Mouse (Mus musculus) midbrain, postnatal 0 days (tissue): ENCODE results near the gene Tbc1d14. TPM values are rescaled to one million over a fixed set of nuclear protein-coding genes. Genes with fewer than 3 reads are reported as not detected.

Experiments used
- ATAC-seq: fragments of 200-750 bp; cut with Nextera tagmentation; 2 replicates; pipeline ENCODE4 v1.8.0; 2017; ENCODE audit warnings: moderate number of reproducible peaks, mild to moderate bottlenecking, moderate TSS enrichment, moderate library complexity; ENCODE audit not compliant: low FRiP score
- DNase-seq: peaks from one replicate; pipeline ENCODE4 v3.0.0-alpha.2; 2015; ENCODE audit warnings: low spot score
- H3K27ac ChIP-seq: fragments of 300-500 bp; sonication (generic); 2 replicates; pipeline ENCODE4 v1.5.1; 2014; ENCODE audit warnings: low read depth, mild to moderate bottlenecking, low read length, mixed read lengths
- H3K27me3 ChIP-seq: fragments of 300-500 bp; sonication (generic); 2 replicates; pipeline ENCODE4 v1.6.1; 2014; ENCODE audit warnings: low read length, control low read depth, mixed read lengths; ENCODE audit not compliant: insufficient read depth
- H3K36me3 ChIP-seq: fragments of 300-500 bp; sonication (generic); 2 replicates; pipeline ENCODE4 v1.6.1; 2014; ENCODE audit warnings: low read length, control low read depth, mixed read lengths; ENCODE audit not compliant: insufficient read depth
- H3K4me1 ChIP-seq: fragments of 300-500 bp; sonication (generic); 2 replicates; pipeline ENCODE4 v1.6.1; 2014; ENCODE audit warnings: mild to moderate bottlenecking, control low read depth, antibody characterized with exemption, low read length, mixed read lengths; ENCODE audit not compliant: insufficient read depth
- H3K4me2 ChIP-seq: fragments of 300-500 bp; sonication (generic); 2 replicates; pipeline ENCODE4 v1.6.1; 2014; ENCODE audit warnings: low read depth, mild to moderate bottlenecking, low read length, mixed read lengths; ENCODE audit not compliant: poor library complexity, severe bottlenecking
- H3K4me3 ChIP-seq: fragments of 300-500 bp; sonication (generic); 2 replicates; pipeline ENCODE4 v1.5.1; 2014; ENCODE audit warnings: low read depth, mild to moderate bottlenecking, low read length, moderate library complexity
- H3K9ac ChIP-seq: fragments of 300-500 bp; sonication (generic); replicated peaks from 2 replicates; pipeline ENCODE4 v1.6.1; 2014; ENCODE audit warnings: mild to moderate bottlenecking, low read length, moderate library complexity, mixed read lengths; ENCODE audit not compliant: poor library complexity, severe bottlenecking
- H3K9me3 ChIP-seq: fragments of 300-500 bp; sonication (generic); 2 replicates; pipeline ENCODE4 v1.6.1; 2016; ENCODE audit warnings: low read length, control low read depth
- CTCF ChIP-seq: IDR thresholded peaks from 2 replicates; pipeline ENCODE4 v1.5.1; 2016; ENCODE audit warnings: antibody characterized with exemption, mild to moderate bottlenecking
- WGBS: fragments of 180-500 bp; shearing (Covaris S2); extraction: QIAGEN DNeasy Blood & Tissue Kit; methylation state at CpG from one replicate; pipeline ENCODE4 v1.1.7; 2014; 5-methylcytosine and 5-hydroxymethylcytosine counted together
- polyA plus RNA-seq: library from polyadenylated mRNA; unstranded; fragments of >200 nt; fragmentation: Nextera tagmentation; extraction: Ambion mirVana; gene quantifications from 2 replicates; pipeline ENCODE4 v1.2.1, GENCODE M21; 2015
- total RNA-seq: library from RNA; depleted of rRNA; stranded (reverse); fragments of >200 nt; gene quantifications from 2 replicates; pipeline ENCODE4 v1.2.3, GENCODE M21; 2014

Gene Tbc1d14
- total and polyA plus RNA-seq, 2 experiments from 2014 or later = 29.3 to 51.0 TPM

GRCm38 (mm10) chr5:36480398-36480797 lies 112.7 kb downstream of the Tbc1d14 start:
- no peaks in the 10 kb centered on the region for H3K9me3 ChIP-seq
- no peak for TF ChIP-seq CTCF
- H3K27me3 ChIP-seq = no peaks in the 10 kb centered on the region
- ATAC-seq (no peak), DNase-seq (no peak)
- no peak overlapping the region for H3K4me3 ChIP-seq
- peaks cover 11% of the 10 kb centered on the region for H3K36me3 ChIP-seq
- peaks cover 11% of the 10 kb centered on the region; the same call in 1 of the 2 replicates for H3K4me1 ChIP-seq
- no peak overlapping the region for H3K4me2 ChIP-seq
- H3K27ac ChIP-seq = no peak overlapping the region
- H3K9ac ChIP-seq = no peak overlapping the region
- WGBS = 92% methylated on average over 4 of the region's 4 CpGs

DNA sequence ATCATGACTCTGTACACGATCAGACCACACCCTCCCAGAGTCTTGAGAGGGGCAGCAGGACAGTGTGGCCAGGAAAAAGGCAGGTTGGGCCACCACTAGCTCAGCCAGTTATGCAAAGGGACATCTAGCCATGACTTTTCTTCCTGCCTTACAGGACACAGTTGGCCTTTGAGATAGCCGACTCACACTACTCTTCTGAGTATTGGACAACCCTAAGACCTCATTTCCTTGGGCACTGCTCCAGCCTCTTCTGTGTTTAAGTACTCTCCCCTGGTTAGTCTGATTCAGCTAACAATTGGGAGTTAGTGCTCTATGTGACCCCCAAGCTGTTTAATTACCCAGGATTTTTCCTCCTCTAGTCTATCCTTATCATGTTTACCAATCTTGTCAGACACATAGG lies 113.3 kb downstream of the Tbc1d14 start:
- Histone ChIP-seq H3K27ac (no peak overlapping the region), H3K4me1 (peaks cover 7% of the 10 kb centered on the region; the same call in 1 of the 2 replicates), H3K9ac (no peak overlapping the region), H3K27me3 (no peaks in the 10 kb centered on the region), H3K9me3 (no peaks in the 10 kb centered on the region), H3K36me3 (peaks cover 11% of the 10 kb centered on the region), H3K4me2 (no peak overlapping the region), H3K4me3 (no peak overlapping the region)
- WGBS = 70% methylated on average over 2 of the region's 2 CpGs
- TF ChIP-seq CTCF = no peak
- DNase-seq (no peak), ATAC-seq (no peak)

DNA sequence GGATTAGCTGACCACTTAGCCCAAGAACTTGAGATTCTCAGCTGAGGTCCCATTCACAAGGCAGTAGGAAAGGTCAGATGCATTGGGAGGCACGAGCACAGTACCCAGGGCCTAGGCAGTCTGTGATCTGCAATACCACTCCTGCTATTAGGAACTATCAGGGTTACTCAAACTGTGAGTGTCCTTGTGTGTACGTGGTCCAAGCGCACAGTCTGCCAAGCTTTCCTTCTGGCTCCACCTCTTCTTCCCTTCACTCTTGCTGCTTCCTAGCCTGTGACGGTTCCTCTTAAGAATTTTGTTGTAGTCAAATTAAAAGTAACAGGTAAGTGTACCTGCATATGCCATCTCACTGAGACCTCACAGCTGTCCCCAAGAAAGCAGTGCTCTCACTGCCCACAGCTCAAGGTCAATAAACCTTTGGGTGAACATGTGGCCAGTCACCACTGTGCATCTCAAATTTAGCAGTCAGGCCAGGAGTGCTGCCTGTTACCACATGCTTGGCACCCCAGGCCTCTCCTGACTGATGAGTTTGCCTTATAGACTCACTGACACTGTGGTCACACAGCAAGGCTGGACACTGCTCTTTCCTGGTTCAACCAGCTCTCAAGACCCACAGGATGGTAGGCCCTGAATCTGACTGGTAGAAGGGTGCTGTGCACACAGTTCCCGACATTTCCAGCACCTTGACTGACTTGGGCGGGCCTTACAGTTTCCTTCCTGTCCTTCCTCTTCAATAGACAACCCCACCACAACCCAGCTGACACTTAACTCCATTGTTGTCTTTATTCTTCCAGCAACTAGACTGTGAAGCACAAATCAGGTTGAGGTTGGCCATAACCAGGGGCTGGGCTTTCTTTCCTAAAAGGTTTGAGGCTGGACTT lies 114.3 kb downstream of the Tbc1d14 start:
- Histone ChIP-seq H3K27me3 (no peaks in the 10 kb centered on the region), H3K4me2 (no peak overlapping the region), H3K27ac (no peak overlapping the region), H3K36me3 (peaks cover 11% of the 10 kb centered on the region), H3K4me3 (no peak overlapping the region), H3K4me1 (peaks cover 7% of the 10 kb centered on the region; the same call in 1 of the 2 replicates), H3K9me3 (no peaks in the 10 kb centered on the region), H3K9ac (no peak overlapping the region)
- TF ChIP-seq CTCF = no peak
- ATAC-seq (no peak), DNase-seq (no peak)
- WGBS = 91% methylated on average over 6 of the region's 6 CpGs

DNA sequence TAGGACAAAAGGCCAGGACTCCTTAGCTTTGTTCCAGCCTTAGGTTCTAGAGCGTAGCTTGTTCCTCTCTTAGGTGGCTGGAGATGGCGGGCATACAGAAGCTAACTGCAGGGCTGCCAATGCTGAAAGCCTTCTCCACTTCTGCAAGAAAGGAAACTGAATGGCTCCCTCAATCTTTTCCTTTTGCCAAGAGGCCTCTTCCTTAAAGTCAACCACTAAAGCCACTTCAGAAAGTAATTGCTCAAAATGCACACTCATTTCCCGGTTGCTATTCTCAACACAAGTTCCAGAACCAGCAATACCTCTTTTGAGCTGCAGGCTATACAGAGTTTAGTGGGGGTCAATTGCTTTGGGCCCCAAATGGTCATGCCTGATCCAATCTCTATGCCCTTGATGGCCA lies 115.6 kb downstream of the Tbc1d14 start:
- H3K4me3 ChIP-seq = no peak overlapping the region
- no peak for ATAC-seq
- WGBS = 90% methylated on average over 3 of the region's 3 CpGs

DNA sequence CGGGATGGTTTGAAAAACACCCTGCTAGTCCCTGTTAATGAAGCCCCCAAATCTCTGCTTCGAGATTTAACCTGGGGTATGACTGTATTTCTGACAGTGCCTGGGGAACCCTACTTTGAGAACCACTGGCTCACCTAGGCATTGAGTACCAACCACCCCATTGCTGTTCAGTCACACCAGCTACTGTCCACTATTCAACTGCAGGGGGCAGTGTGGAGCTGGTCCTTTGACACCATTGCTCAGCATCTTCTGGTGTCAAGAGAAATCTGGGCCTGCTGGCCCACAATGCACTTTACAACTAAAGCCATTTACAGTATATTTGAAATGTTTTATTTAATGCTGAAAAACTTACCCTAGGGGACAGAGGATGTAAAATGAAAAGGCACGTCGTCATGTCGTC lies 118.8 kb downstream of the Tbc1d14 start:
- peaks cover 40% of the 10 kb centered on the region for H3K36me3 ChIP-seq
- ATAC-seq = no peak

More for the DNA sequence above, 115.6 kb downstream of the Tbc1d14 start:
- peaks cover 19% of the 10 kb centered on the region for H3K36me3 ChIP-seq
- H3K27ac ChIP-seq = no peak overlapping the region
- H3K9ac ChIP-seq = no peak overlapping the region
- H3K4me2 ChIP-seq = no peak overlapping the region
- TF ChIP-seq CTCF = no peak
- no peaks in the 10 kb centered on the region for H3K27me3 ChIP-seq
- peaks cover 4% of the 10 kb centered on the region; the same call in 1 of the 2 replicates for H3K4me1 ChIP-seq
- no peak for DNase-seq
- H3K9me3 ChIP-seq = no peaks in the 10 kb centered on the region

GRCm38 (mm10) chr5:36472876-36473655 lies 120.0 kb downstream of the Tbc1d14 start:
- WGBS = 93% methylated on average over 4 of the region's 4 CpGs
- no peak overlapping the region for H3K4me3 ChIP-seq
- no peaks in the 10 kb centered on the region for H3K9me3 ChIP-seq
- H3K9ac ChIP-seq = no peak overlapping the region
- peaks cover 40% of the 10 kb centered on the region for H3K36me3 ChIP-seq
- no peak for TF ChIP-seq CTCF
- H3K27me3 ChIP-seq = no peaks in the 10 kb centered on the region
- DNase-seq = no peak
- no peak overlapping the region for H3K4me2 ChIP-seq
- H3K4me1 ChIP-seq = no peaks in the 10 kb centered on the region
- H3K27ac ChIP-seq = no peak overlapping the region
- ATAC-seq = no peak

More for the DNA sequence above, 118.8 kb downstream of the Tbc1d14 start:
- Histone ChIP-seq H3K4me2 (no peak overlapping the region), H3K27me3 (no peaks in the 10 kb centered on the region), H3K4me1 (no peaks in the 10 kb centered on the region), H3K4me3 (no peak overlapping the region), H3K9me3 (no peaks in the 10 kb centered on the region), H3K27ac (no peak overlapping the region), H3K9ac (no peak overlapping the region)
- DNase-seq = peak; percentile 81
- TF ChIP-seq CTCF = peak; percentile 82
- 89% methylated on average over 5 of the region's 5 CpGs for WGBS
